Mouse (Mus musculus): ENCODE measurements around the gene Lrmda.

DNA sequence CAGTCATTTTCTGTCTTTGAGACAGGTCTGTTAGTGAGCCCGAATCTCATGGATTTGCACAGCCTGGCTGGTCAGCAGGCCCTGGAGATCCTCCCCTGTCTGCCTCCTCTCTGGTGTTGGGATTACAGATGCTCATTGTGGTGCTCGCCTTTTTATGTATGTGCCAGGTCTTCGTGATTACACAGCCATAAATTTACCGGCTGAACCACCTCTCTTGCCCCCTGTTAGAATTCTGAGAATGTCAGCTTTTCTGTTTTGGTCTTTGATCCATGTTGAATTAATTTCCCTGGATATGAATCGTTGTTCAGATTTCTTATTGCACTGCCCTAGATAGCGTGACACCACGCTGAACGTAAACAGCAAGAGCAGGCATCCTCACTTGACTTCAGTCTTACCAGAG, 325.7 kb downstream of the Lrmda start:
- TF ChIP-seq CTCF (IDR thresholded peaks at IDR 0.05; ENCODE audit: borderline replicate concordance, insufficient read depth, low read length) (no peak), POLR2A (IDR thresholded peaks at IDR 0.05; ENCODE audit: low read depth, low read length) (no peak)
